Mouse (Mus musculus): ENCODE data around the gene 4930432M17Rik. TPM values are rescaled to one million over a fixed set of nuclear protein-coding genes. Genes with fewer than 3 reads are reported as not detected.

Gene 4930432M17Rik
- polyA plus RNA-seq, 1 experiment from 2014 or later = not detected

GRCm38 (mm10) chr3:121729678-121730077 is 59.1 kb downstream of the 4930432M17Rik start:
- no peaks in the 10 kb centered on the region for H3K9me3 ChIP-seq (replicated peaks; ENCODE audit: control insufficient read depth, low read length)
- peaks cover 1% of the 10 kb centered on the region; the same call in 1 of the 2 replicates for H3K27me3 ChIP-seq (ENCODE audit: control insufficient read depth, insufficient read depth, low read depth, low read length)
- whole genome bisulfite sequencing (ENCODE audit: insufficient replicate concordance) = 36% methylated on average over 4 of the region's 4 CpGs
- no peaks in the 10 kb centered on the region for H3K36me3 ChIP-seq (ENCODE audit: control insufficient read depth, insufficient read depth)
- no peak overlapping the region for H3K27ac ChIP-seq (ENCODE audit: low read length)
- ATAC-seq (ENCODE audit: low read depth) = no peak
- no peak overlapping the region for H3K4me2 ChIP-seq (ENCODE audit: low read depth, low read length)
- H3K9ac ChIP-seq (ENCODE audit: low read depth, low read length) = no peak overlapping the region
- H3K4me3 ChIP-seq (ENCODE audit: low read depth, low read length) = no peak overlapping the region
- no peaks in the 10 kb centered on the region for H3K4me1 ChIP-seq (ENCODE audit: control insufficient read depth, low read depth, low read length)

Other genes starting within 250 kb of the 4930432M17Rik start
- gene Cnn3, start 244.3 kb upstream of the 4930432M17Rik start, polyA plus RNA-seq (2015; fragmentation: Nextera tagmentation; extraction: Ambion mirVana) = 100.0 and 103 TPM in 2 replicates
- gene Slc44a3, start 138.4 kb upstream of the 4930432M17Rik start, polyA plus RNA-seq (2015; fragmentation: Nextera tagmentation; extraction: Ambion mirVana) = 19.0 and 22.8 TPM in 2 replicates
- gene F3, start 52.8 kb downstream of the 4930432M17Rik start, polyA plus RNA-seq (2015; fragmentation: Nextera tagmentation; extraction: Ambion mirVana) = 0.90 and 0.94 TPM in 2 replicates
- gene Abcd3, start 144.5 kb downstream of the 4930432M17Rik start, polyA plus RNA-seq (2015; fragmentation: Nextera tagmentation; extraction: Ambion mirVana) = 28.4 and 29.5 TPM in 2 replicates